Mouse (Mus musculus) CH12.LX (cell line): Measurements from ENCODE around the gene Glt1d1. TPM values are rescaled to one million over a fixed set of nuclear protein-coding genes. Genes with fewer than 3 reads are reported as not detected.

ENCODE experiments used
- DNase-seq: peaks from one replicate; pipeline ENCODE4 v3.0.0-alpha.2; 2013; ENCODE audit errors: extremely low read depth
- H3K27ac ChIP-seq: 2 replicates; pipeline ENCODE4 v1.5.1; 2012; ENCODE audit warnings: low read depth, mild to moderate bottlenecking, control low read depth, moderate library complexity; ENCODE audit not compliant: insufficient read depth
- H3K27me3 ChIP-seq: replicated peaks from 2 replicates; pipeline ENCODE3; 2012; ENCODE audit warnings: inconsistent platforms
- H3K36me3 ChIP-seq, 2 experiments: replicated peaks in 1 of 2; 2 replicates each; pipeline versions ENCODE3 to v1.6.1; 2012; ENCODE audit warnings: inconsistent platforms in 1 of 2, low read length in 1 of 2, mild to moderate bottlenecking in 1 of 2, mixed read lengths in 1 of 2, moderate library complexity in 1 of 2; ENCODE audit not compliant: control insufficient read depth in 1 of 2, insufficient read depth in 1 of 2
- H3K4me1 ChIP-seq, 2 experiments: 2 replicates each; pipeline ENCODE4 v1.6.1; 2012; ENCODE audit warnings: inconsistent platforms in 1 of 2, moderate library complexity in 1 of 2; ENCODE audit not compliant: insufficient read depth in 2 of 2, control insufficient read depth in 1 of 2
- H3K4me2 ChIP-seq: 2 replicates; pipeline ENCODE4 v1.6.1; 2012; ENCODE audit warnings: low read depth, mild to moderate bottlenecking, control low read depth; ENCODE audit not compliant: poor library complexity, insufficient read depth, severe bottlenecking
- H3K4me3 ChIP-seq, 3 experiments: fragments of 150-350 bp in 1 of 3; sonication (generic) in 1 of 3; replicated peaks in 1 of 3; 2 replicates each; pipeline versions ENCODE3 to v1.5.1; 2011 to 2012; ENCODE audit warnings: low read depth in 2 of 3, low read length in 2 of 3, mild to moderate bottlenecking in 2 of 3, moderate library complexity in 2 of 3, control low read depth in 1 of 3, improper control_type of control experiment in 1 of 3, inconsistent platforms in 1 of 3, mixed read lengths in 1 of 3; ENCODE audit not compliant: poor library complexity in 1 of 3
- H3K79me2 ChIP-seq: replicated peaks from 2 replicates; pipeline ENCODE4 v1.6.1; 2012; ENCODE audit warnings: mild to moderate bottlenecking, moderate library complexity; ENCODE audit not compliant: control insufficient read depth, poor library complexity, insufficient read depth, severe bottlenecking; ENCODE audit errors: extremely low read depth
- H3K9ac ChIP-seq: 2 replicates; pipeline ENCODE4 v1.6.1; 2012; ENCODE audit warnings: low read depth, mild to moderate bottlenecking, control low read depth, moderate library complexity; ENCODE audit not compliant: insufficient read depth
- H3K9me3 ChIP-seq: replicated peaks from 2 replicates; pipeline ENCODE3; 2012; ENCODE audit warnings: low read length, inconsistent platforms, mixed read lengths
- BHLHE40 ChIP-seq: IDR thresholded peaks from 2 replicates; pipeline ENCODE4 v1.6.1; 2011; ENCODE audit warnings: mild to moderate bottlenecking, low read depth, low read length, improper control_type of control experiment
- CHD1 ChIP-seq: IDR thresholded peaks from 2 replicates; pipeline ENCODE4 v1.6.1; 2012; ENCODE audit warnings: low read depth, low read length, improper control_type of control experiment, inconsistent platforms
- CTCF ChIP-seq, 2 experiments: IDR thresholded peaks in 1 of 2; conservative IDR thresholded peaks in 1 of 2; 2 replicates each; pipeline ENCODE4 v1.5.1; 2011 to 2012; ENCODE audit warnings: low read depth in 2 of 2, low read length in 2 of 2, improper control_type of control experiment in 1 of 2, inconsistent platforms in 1 of 2, mild to moderate bottlenecking in 1 of 2, moderate library complexity in 1 of 2
- E2F4 ChIP-seq: IDR thresholded peaks from 2 replicates; pipeline ENCODE4 v1.6.1; 2011; ENCODE audit warnings: low read depth, low read length, improper control_type of control experiment; ENCODE audit not compliant: insufficient replicate concordance
- EP300 ChIP-seq: IDR thresholded peaks from 2 replicates; pipeline ENCODE4 v1.6.1; 2011; ENCODE audit warnings: low read length, improper control_type of control experiment
- HCFC1 ChIP-seq: IDR thresholded peaks from 2 replicates; pipeline ENCODE4 v1.6.1; 2012; ENCODE audit warnings: low read depth, mild to moderate bottlenecking, inconsistent platforms, low read length, improper control_type of control experiment
- IRF4 ChIP-seq: IDR thresholded peaks from 2 replicates; pipeline ENCODE4 v1.6.1; 2014; ENCODE audit warnings: low read depth, mild to moderate bottlenecking, inconsistent platforms, low read length, improper control_type of control experiment
- KAT2A ChIP-seq: IDR thresholded peaks from 2 replicates; pipeline ENCODE4 v1.6.1; 2012; ENCODE audit warnings: low read length, improper control_type of control experiment, inconsistent platforms; ENCODE audit not compliant: insufficient replicate concordance
- MAX ChIP-seq: IDR thresholded peaks from 2 replicates; pipeline ENCODE4 v1.6.1; 2011; ENCODE audit warnings: low read length, improper control_type of control experiment
- MXI1 ChIP-seq: IDR thresholded peaks from 2 replicates; pipeline ENCODE4 v1.6.1; 2011; ENCODE audit warnings: mild to moderate bottlenecking, low read depth, low read length, improper control_type of control experiment
- MYC ChIP-seq: IDR thresholded peaks from 2 replicates; pipeline ENCODE4 v1.6.1; 2011; ENCODE audit warnings: low read depth, mild to moderate bottlenecking, improper control_type of control experiment, low read length
- POLR2AphosphoS2 ChIP-seq: IDR thresholded peaks from 2 replicates; pipeline ENCODE4 v1.6.1; 2011; ENCODE audit warnings: low read depth, low read length, improper control_type of control experiment
- RAD21 ChIP-seq: IDR thresholded peaks from 2 replicates; pipeline ENCODE4 v1.6.1; 2011; ENCODE audit warnings: low read depth, mild to moderate bottlenecking, low read length, improper control_type of control experiment, moderate library complexity
- USF2 ChIP-seq: conservative IDR thresholded peaks from 2 replicates; pipeline ENCODE4 v1.6.1; 2011; ENCODE audit warnings: low read depth, low read length, improper control_type of control experiment
- dilution Hi-C: fragments of 300-500 bp; cut with MboI; formaldehyde crosslinking; loops from 2 replicates; pipeline ENCODE4 v1.14.3; 2020; ENCODE audit warnings: low sequenced_read_pairs; ENCODE audit not compliant: extremely low pct_unique_long_range_greater_than_20kb, extremely low pct_ligation_motif_present
- in situ Hi-C: fragments of 300-500 bp; cut with MboI; formaldehyde crosslinking; loops from 3 replicates; pipeline ENCODE4 v1.14.3; 2019; ENCODE audit warnings: low sequenced_read_pairs, low pct_ligation_motif_present, low pct_unique_long_range_greater_than_20kb, mixed read lengths
- polyA plus RNA-seq: library from polyadenylated mRNA; unstranded; fragments of >175 nt; gene quantifications from 2 replicates; pipeline ENCODE4 v1.2.1, GENCODE M21; 2012; ENCODE audit warnings: low read depth; ENCODE audit not compliant: insufficient read length
- total RNA-seq, 2 experiments: library from RNA; depleted of rRNA; stranded (reverse); fragments of 300-350 nt in 1 of 2; fragments of >200 nt in 1 of 2; gene quantifications; 2 replicates each; pipeline ENCODE4 v1.2.3; 2012 to 2014

The Glt1d1 gene
- total and polyA plus RNA-seq, 3 experiments, result 0.21 to 0.25 TPM; not detected in 1

- Histone ChIP-seq H3K4me3 (no peak overlapping the region), H3K36me3 (no peaks in the 10 kb centered on the region), H3K9me3 (peaks cover 75% of the 10 kb centered on the region), H3K27ac (no peak overlapping the region), H3K4me1 (no peaks in the 10 kb centered on the region), H3K27me3 (no peaks in the 10 kb centered on the region), H3K9ac (no peak overlapping the region)
- dilution Hi-C loops (no loop called here), in situ Hi-C loops (no loop called here)
- no peak for DNase-seq
- no peak for TF ChIP-seq EP300
- no peak for TF ChIP-seq MXI1
- no peak for TF ChIP-seq RAD21
- no peak for TF ChIP-seq BHLHE40
- TF ChIP-seq KAT2A, result no peak
- no peak for TF ChIP-seq MYC
- no peak for TF ChIP-seq CHD1
- TF ChIP-seq, all 38 proteins: peak for 0
- no peak overlapping the region for H3K4me2 ChIP-seq
- H3K79me2 ChIP-seq, result no peaks in the 10 kb centered on the region
These were observed 66.5 kb downstream of the Glt1d1 start for GRCm38 (mm10) chr5:127698525-127698924.

- TF ChIP-seq RAD21, result no peak
- no peak for TF ChIP-seq HCFC1
- no peak for TF ChIP-seq MAX
- TF ChIP-seq CHD1, result no peak
- no peak for TF ChIP-seq IRF4
- no peaks in the 10 kb centered on the region for H3K79me2 ChIP-seq
- peaks cover 73% of the 10 kb centered on the region for H3K9me3 ChIP-seq
- in situ Hi-C loops (no loop called here), dilution Hi-C loops (no loop called here)
- H3K4me2 ChIP-seq, result no peak overlapping the region
- H3K36me3 ChIP-seq, result no peaks in the 10 kb centered on the region
- no peak for DNase-seq
- no peaks in the 10 kb centered on the region for H3K27me3 ChIP-seq
- no peak overlapping the region for H3K27ac ChIP-seq
- H3K4me1 ChIP-seq, result no peaks in the 10 kb centered on the region
- H3K9ac ChIP-seq, result no peak overlapping the region
- no peak overlapping the region for H3K4me3 ChIP-seq
These were observed 67.6 kb downstream of the Glt1d1 start for GRCm38 (mm10) chr5:127699679-127700078.

- in situ Hi-C loops (no loop called here), dilution Hi-C loops (no loop called here)
- H3K27me3 ChIP-seq, result no peaks in the 10 kb centered on the region
- no peaks in the 10 kb centered on the region for H3K36me3 ChIP-seq
- no peak for DNase-seq
- no peak for TF ChIP-seq E2F4
- no peak for TF ChIP-seq USF2
- TF ChIP-seq CTCF (conservative IDR thresholded peaks at IDR 0.05 in 1 of 2, IDR thresholded peaks at IDR 0.05 in 1 of 2; ENCODE audit: low read depth in 2 of 2, low read length in 2 of 2), result no peak
- no peak for TF ChIP-seq POLR2AphosphoS2
- TF ChIP-seq KAT2A, result no peak
- H3K79me2 ChIP-seq, result no peaks in the 10 kb centered on the region
- peaks cover 71% of the 10 kb centered on the region for H3K9me3 ChIP-seq
- H3K4me1 ChIP-seq, result no peaks in the 10 kb centered on the region
- no peak overlapping the region for H3K9ac ChIP-seq
- no peak overlapping the region for H3K27ac ChIP-seq
- no peak overlapping the region for H3K4me3 ChIP-seq
- H3K4me2 ChIP-seq, result no peak overlapping the region
These were observed 68.1 kb downstream of the Glt1d1 start for GRCm38 (mm10) chr5:127700156-127700555.
